Mouse (Mus musculus): ENCODE measurements around the gene Prkcg. TPM values are rescaled to one million over a fixed set of nuclear protein-coding genes. Genes with fewer than 3 reads are reported as not detected.
"Not testable (repeated sequence)": the region's sequence is repeated elsewhere in the genome, so short reads cannot be mapped to it uniquely, and the experiment has no call there.

Gene Prkcg
- polyA plus RNA-seq, 1 experiment from 2014 or later = 0.43 TPM

DNA sequence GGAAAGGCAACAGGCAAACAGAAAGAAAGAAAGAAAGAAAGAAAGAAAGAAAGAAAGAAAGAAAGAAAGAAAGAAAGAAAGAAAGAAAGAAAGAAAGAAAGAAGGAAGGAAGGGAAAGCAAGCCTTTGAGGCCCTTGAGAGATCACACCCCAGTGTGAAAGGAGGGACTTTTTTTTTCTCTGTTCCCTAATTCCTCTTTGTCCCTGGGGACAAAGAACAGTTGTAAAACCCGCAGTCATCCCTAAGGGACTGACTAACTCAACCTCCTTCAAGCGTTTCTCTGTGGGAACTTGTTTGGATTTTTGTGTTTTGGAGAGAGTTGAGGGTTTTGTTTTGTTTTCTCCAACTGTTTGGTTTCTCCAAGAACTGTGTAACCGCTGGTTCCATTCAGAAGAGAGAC, 20.7 kb upstream of the Prkcg start:
- Histone ChIP-seq H3K4me2 (ENCODE audit: low read length) (no peak overlapping the region), H3K4me3 (ENCODE audit: low read depth, low read length) (no peak overlapping the region), H3K27ac (ENCODE audit: low read depth, low read length) (no peak overlapping the region), H3K9ac (ENCODE audit: low read length) (no peak overlapping the region), H3K9me3 (replicated peaks; ENCODE audit: control insufficient read depth, low read length) (no peaks in the 10 kb centered on the region), H3K27me3 (replicated peaks; ENCODE audit: control insufficient read depth, insufficient read depth, low read length) (no peaks in the 10 kb centered on the region), H3K4me1 (ENCODE audit: control insufficient read depth, insufficient read depth, low read length) (no peaks in the 10 kb centered on the region), H3K36me3 (ENCODE audit: control insufficient read depth, insufficient read depth, low read length) (no peaks in the 10 kb centered on the region)
- ATAC-seq = no peak
- WGBS = 13% methylated on average over 3 of the region's 3 CpGs
- no peak for DNase-seq (ENCODE audit: low spot score)

DNA sequence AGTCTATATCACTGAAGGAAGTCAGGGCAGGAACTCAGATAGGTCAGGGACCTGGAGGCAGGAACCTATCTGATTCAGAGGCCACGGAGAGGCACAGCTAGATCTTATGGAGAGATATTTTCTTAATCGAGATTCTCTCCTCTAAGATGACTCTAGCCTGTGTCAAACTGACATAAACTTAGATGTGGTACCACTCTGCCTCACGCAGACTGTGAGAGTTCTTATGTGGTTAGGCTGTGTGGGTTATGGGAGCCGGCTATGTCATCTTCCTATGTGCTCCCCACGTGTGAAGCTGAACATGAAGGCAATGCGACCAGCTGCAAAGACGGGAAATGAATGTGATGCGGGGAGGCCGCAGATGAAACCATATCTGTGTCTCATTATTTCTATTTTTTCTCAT, 16.8 kb upstream of the Prkcg start:
- WGBS = 88% methylated on average over 9 of the region's 9 CpGs
- Histone ChIP-seq H3K36me3 (ENCODE audit: control insufficient read depth, insufficient read depth, low read length) (no peaks in the 10 kb centered on the region), H3K9ac (ENCODE audit: low read length) (no peak overlapping the region), H3K9me3 (replicated peaks; ENCODE audit: control insufficient read depth, low read length) (no peaks in the 10 kb centered on the region), H3K27me3 (replicated peaks; ENCODE audit: control insufficient read depth, insufficient read depth, low read length) (no peaks in the 10 kb centered on the region), H3K4me3 (ENCODE audit: low read depth, low read length) (no peak overlapping the region), H3K4me2 (ENCODE audit: low read length) (no peak overlapping the region), H3K4me1 (ENCODE audit: control insufficient read depth, insufficient read depth, low read length) (no peaks in the 10 kb centered on the region), H3K27ac (ENCODE audit: low read depth, low read length) (no peak overlapping the region)
- ATAC-seq = no peak
- DNase-seq (ENCODE audit: low spot score) = no peak

DNA sequence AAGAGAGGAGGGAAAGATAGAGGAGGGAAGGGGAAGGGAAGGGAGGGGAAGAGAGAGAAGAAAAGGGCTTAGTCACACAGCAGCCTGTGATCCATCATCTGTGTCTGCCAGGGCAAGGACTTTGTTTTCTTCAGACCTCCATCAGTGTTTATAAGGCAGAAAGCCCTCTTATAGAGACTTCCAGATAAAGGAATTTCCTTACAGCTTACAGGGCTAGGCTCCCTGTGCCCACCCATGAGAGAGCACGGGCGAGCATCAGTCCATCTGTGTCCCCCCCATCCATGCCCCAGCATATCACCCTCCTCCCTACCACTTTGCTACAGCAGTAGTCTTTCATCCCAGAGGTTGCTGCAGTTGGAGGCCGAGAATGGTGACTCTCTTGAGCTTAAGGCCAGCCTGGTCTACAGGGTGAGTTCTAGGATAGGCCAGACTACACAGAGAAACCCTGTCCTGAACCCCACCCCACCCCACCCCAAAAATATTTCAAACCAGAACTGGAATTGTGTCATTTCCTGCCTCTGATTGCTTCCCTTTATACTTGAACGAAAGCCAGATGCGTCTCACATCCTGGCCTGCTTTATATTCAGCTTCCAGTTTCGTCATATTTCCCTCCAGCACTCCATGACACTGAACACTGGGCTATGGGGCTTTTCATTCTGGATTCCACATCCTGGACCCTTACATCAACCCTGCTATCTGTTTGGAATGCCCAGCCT, 13.4 kb upstream of the Prkcg start:
- WGBS = 83% methylated on average over 6 of the region's 6 CpGs
- Histone ChIP-seq H3K27me3 (replicated peaks; ENCODE audit: control insufficient read depth, insufficient read depth, low read length) (no peaks in the 10 kb centered on the region), H3K36me3 (ENCODE audit: control insufficient read depth, insufficient read depth, low read length) (no peaks in the 10 kb centered on the region), H3K4me2 (ENCODE audit: low read length) (no peak overlapping the region), H3K27ac (ENCODE audit: low read depth, low read length) (no peak overlapping the region), H3K4me3 (ENCODE audit: low read depth, low read length) (no peak overlapping the region), H3K9ac (ENCODE audit: low read length) (no peak overlapping the region), H3K4me1 (ENCODE audit: control insufficient read depth, insufficient read depth, low read length) (no peaks in the 10 kb centered on the region), H3K9me3 (replicated peaks; ENCODE audit: control insufficient read depth, low read length) (no peaks in the 10 kb centered on the region)
- DNase-seq (ENCODE audit: low spot score) (no peak), ATAC-seq (no peak)

DNA sequence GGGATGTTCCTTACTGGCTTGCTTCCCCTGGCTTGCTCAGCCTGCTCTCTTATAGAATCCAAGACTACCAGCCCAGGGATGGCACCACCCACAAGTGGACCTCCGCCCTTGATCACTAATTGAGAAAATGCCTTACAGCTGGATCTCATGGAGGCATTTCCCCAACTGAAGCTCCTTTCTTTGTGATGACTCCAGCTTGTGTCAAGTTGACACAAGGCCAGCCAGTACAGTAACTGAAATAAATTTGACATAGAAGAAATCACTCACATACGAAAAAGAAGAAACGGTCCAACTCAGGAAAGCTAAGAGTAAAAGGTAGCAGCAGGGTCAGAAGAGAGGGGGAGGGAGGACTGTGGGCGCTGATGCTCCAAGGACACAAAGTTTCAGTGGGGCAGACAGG, 12.2 kb upstream of the Prkcg start:
- DNase-seq (ENCODE audit: low spot score); H3K36me3 ChIP-seq (ENCODE audit: control insufficient read depth, insufficient read depth, low read length); H3K9ac ChIP-seq (ENCODE audit: low read length); H3K27ac ChIP-seq (ENCODE audit: low read depth, low read length); H3K27me3 ChIP-seq (replicated peaks; ENCODE audit: control insufficient read depth, insufficient read depth, low read length); H3K9me3 ChIP-seq (replicated peaks; ENCODE audit: control insufficient read depth, low read length); ATAC-seq; H3K4me1 ChIP-seq (ENCODE audit: control insufficient read depth, insufficient read depth, low read length); H3K4me3 ChIP-seq (ENCODE audit: low read depth, low read length); H3K4me2 ChIP-seq (ENCODE audit: low read length): not testable (repeated sequence)
- 29% methylated on average over 4 of the region's 4 CpGs for WGBS

DNA sequence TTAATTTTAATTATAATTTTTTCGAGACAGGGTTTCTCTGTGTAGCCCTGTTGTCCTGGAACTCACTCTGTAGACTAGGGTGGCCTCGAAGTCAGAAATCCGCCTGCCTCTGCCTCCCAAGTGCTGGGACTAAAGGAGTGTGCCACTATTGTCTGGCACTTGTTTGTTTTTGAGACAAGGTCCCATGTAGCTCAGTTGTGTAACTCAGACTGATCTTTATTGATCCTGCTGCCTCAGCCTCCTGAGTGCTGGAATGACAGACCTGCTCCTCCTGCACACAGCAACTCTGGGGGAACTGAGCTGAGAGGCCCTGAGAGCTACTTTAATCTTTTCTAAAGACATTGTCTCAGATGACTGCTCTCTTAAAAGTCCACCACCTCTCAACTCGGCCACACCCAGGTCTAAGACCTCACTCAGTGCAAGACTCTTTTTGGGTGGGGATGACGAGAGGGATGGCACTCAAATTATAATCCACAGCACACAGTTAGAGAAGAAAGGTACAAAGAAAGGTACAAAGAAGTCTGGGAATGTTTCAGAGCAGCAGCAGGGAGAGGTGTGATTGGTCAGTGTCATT, 8.8 kb upstream of the Prkcg start:
- no peaks in the 10 kb centered on the region for H3K9me3 ChIP-seq (replicated peaks; ENCODE audit: control insufficient read depth, low read length)
- H3K36me3 ChIP-seq (ENCODE audit: control insufficient read depth, insufficient read depth, low read length) = no peaks in the 10 kb centered on the region
- WGBS = 59% methylated on average over 5 of the region's 5 CpGs
- no peak overlapping the region for H3K4me2 ChIP-seq (ENCODE audit: low read length)
- DNase-seq (ENCODE audit: low spot score) = no peak
- H3K9ac ChIP-seq (ENCODE audit: low read length) = no peak overlapping the region
- ATAC-seq = no peak
- no peaks in the 10 kb centered on the region for H3K4me1 ChIP-seq (ENCODE audit: control insufficient read depth, insufficient read depth, low read length)
- H3K27ac ChIP-seq (ENCODE audit: low read depth, low read length) = no peak overlapping the region
- H3K27me3 ChIP-seq (replicated peaks; ENCODE audit: control insufficient read depth, insufficient read depth, low read length) = no peaks in the 10 kb centered on the region
- no peak overlapping the region for H3K4me3 ChIP-seq (ENCODE audit: low read depth, low read length)

DNA sequence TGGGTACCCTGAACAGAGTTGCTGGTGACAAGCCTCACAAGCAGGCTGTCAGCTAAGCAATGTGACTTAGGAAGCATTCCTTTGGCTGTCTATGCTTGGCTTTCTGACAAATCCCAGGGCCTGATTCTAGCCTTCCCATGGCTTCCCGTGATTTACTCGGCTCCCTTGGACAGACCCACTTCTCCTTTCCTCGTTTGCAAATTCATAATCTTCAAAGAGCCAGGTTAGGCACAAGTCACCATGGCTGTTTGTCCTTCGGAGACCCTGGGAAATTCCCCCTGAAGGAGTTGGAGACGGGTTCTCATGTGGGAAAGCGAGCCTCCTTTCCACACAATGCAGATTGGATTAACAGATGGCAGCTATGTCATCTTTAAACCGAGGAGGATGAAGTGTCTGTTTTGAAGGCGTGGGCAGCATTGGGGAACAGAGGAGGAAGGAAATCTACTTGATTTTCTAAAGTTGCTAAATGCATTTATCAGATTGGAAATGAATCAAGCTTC, 8.3 kb upstream of the Prkcg start:
- no peak overlapping the region for H3K4me3 ChIP-seq (ENCODE audit: low read depth, low read length)
- WGBS = 42% methylated on average over 8 of the region's 8 CpGs
- H3K36me3 ChIP-seq (ENCODE audit: control insufficient read depth, insufficient read depth, low read length) = no peaks in the 10 kb centered on the region
- H3K4me1 ChIP-seq (ENCODE audit: control insufficient read depth, insufficient read depth, low read length) = no peaks in the 10 kb centered on the region
- H3K9ac ChIP-seq (ENCODE audit: low read length) = no peak overlapping the region
- ATAC-seq (no peak), DNase-seq (ENCODE audit: low spot score) (no peak)
- no peak overlapping the region for H3K27ac ChIP-seq (ENCODE audit: low read depth, low read length)
- H3K9me3 ChIP-seq (replicated peaks; ENCODE audit: control insufficient read depth, low read length) = no peaks in the 10 kb centered on the region
- H3K4me2 ChIP-seq (ENCODE audit: low read length) = no peak overlapping the region
- no peaks in the 10 kb centered on the region for H3K27me3 ChIP-seq (replicated peaks; ENCODE audit: control insufficient read depth, insufficient read depth, low read length)

DNA sequence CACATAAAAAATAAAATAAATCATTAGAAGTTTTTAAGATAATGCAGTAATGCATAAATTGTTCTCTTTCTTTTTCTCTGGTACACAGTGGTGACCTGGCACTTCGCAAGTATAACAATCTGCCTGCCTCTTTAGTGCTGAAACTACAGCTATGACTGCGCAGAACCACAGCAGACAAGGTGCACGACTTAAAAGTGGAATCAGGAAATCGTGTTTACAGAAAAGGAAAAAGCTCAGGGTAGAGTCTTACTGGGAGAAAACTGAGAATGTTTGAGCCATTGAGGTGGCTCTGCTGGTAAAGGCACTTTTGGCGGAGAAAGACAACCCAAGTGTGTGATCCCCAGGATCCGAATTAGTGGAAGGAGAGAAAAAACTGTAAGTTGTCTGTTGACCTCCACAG, 7.2 kb upstream of the Prkcg start:
- no peaks in the 10 kb centered on the region for H3K4me1 ChIP-seq (ENCODE audit: control insufficient read depth, insufficient read depth, low read length)
- WGBS = 86% methylated on average over 6 of the region's 6 CpGs
- ATAC-seq (no peak), DNase-seq (ENCODE audit: low spot score) (no peak)
- no peak overlapping the region for H3K9ac ChIP-seq (ENCODE audit: low read length)
- no peak overlapping the region for H3K4me2 ChIP-seq (ENCODE audit: low read length)
- no peak overlapping the region for H3K27ac ChIP-seq (ENCODE audit: low read depth, low read length)
- no peaks in the 10 kb centered on the region for H3K9me3 ChIP-seq (replicated peaks; ENCODE audit: control insufficient read depth, low read length)
- no peaks in the 10 kb centered on the region for H3K27me3 ChIP-seq (replicated peaks; ENCODE audit: control insufficient read depth, insufficient read depth, low read length)
- H3K4me3 ChIP-seq (ENCODE audit: low read depth, low read length) = no peak overlapping the region
- no peaks in the 10 kb centered on the region for H3K36me3 ChIP-seq (ENCODE audit: control insufficient read depth, insufficient read depth, low read length)

DNA sequence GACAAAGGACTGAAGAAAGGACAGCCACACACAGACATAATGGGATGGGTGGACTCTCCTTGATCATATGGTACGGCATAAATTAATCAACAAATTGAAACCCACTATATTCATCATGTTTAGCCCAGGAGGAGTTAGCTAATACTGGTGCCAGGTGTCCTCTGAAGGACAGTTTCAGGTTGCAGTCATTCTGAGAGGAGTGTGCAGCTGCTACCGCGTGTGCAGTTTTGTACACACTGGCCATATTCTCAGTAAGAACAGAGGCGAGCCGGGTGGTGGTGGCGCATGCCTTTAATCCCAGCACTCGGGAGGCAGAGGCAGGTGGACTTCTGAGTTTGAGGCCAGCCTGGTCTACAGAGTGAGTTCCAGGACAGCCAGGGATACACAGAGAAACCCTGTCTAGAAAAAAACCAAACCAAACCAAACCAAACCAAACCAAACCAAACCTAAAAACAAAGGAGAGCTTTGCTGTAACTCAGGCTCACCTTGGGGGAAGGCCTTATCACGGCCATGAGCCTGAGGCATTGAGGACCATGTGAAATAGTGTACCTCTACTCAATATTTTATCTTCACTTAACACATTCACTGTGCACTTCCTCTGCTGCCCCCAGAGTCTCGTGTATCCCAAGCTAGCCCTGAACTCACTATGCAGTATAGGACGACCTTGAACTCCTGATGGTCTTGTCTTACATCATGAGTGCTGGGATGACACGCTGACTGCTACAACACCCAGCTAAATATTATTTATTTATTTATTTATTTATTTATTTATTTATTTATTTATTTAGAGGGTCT, 5.7 kb upstream of the Prkcg start:
- H3K4me1 ChIP-seq (ENCODE audit: control insufficient read depth, insufficient read depth, low read length) = no peaks in the 10 kb centered on the region
- H3K9me3 ChIP-seq (replicated peaks; ENCODE audit: control insufficient read depth, low read length) = no peaks in the 10 kb centered on the region
- no peak overlapping the region for H3K27ac ChIP-seq (ENCODE audit: low read depth, low read length)
- H3K4me3 ChIP-seq (ENCODE audit: low read depth, low read length) = no peak overlapping the region
- H3K9ac ChIP-seq (ENCODE audit: low read length) = no peak overlapping the region
- ATAC-seq = no peak
- no peak for DNase-seq (ENCODE audit: low spot score)
- H3K36me3 ChIP-seq (ENCODE audit: control insufficient read depth, insufficient read depth, low read length) = no peaks in the 10 kb centered on the region
- WGBS = 88% methylated on average over 11 of the region's 11 CpGs
- no peaks in the 10 kb centered on the region for H3K27me3 ChIP-seq (replicated peaks; ENCODE audit: control insufficient read depth, insufficient read depth, low read length)
- H3K4me2 ChIP-seq (ENCODE audit: low read length) = no peak overlapping the region

DNA sequence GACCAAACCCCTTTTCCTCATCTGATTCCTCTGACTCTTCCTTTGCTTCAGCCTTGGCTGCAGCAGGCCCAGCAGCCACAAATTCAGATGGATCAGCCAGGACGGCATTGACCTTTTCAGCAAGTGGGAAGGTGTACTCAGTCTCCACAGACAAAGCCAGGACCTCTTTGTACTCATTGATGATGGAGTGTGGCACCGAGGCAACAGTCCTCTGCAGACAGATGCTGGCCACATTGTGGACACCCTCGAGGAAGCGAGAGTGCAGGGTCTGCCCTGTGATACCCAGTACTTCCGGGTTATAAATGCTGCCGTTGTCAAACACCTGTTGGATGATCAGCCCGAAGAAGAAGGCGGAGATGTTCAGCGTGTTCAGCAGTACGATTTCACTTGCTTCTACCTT, 4.4 kb upstream of the Prkcg start:
- no peaks in the 10 kb centered on the region for H3K4me1 ChIP-seq (ENCODE audit: control insufficient read depth, insufficient read depth, low read length)
- H3K27ac ChIP-seq (ENCODE audit: low read depth, low read length) = no peak overlapping the region
- no peaks in the 10 kb centered on the region for H3K9me3 ChIP-seq (replicated peaks; ENCODE audit: control insufficient read depth, low read length)
- no peak for DNase-seq (ENCODE audit: low spot score)
- H3K9ac ChIP-seq (ENCODE audit: low read length) = no peak overlapping the region
- H3K36me3 ChIP-seq (ENCODE audit: control insufficient read depth, insufficient read depth, low read length) = no peaks in the 10 kb centered on the region
- WGBS = 87% methylated on average over 10 of the region's 10 CpGs
- H3K4me2 ChIP-seq (ENCODE audit: low read length) = no peak overlapping the region
- H3K27me3 ChIP-seq (replicated peaks; ENCODE audit: control insufficient read depth, insufficient read depth, low read length) = no peaks in the 10 kb centered on the region
- no peak for ATAC-seq
- H3K4me3 ChIP-seq (ENCODE audit: low read depth, low read length) = no peak overlapping the region

Measured in forebrain, embryonic 14.5 days (tissue).